Mouse (Mus musculus) MEL (cell line): ENCODE measurements around the gene Lmod2. TPM values are rescaled to one million over a fixed set of nuclear protein-coding genes. Genes with fewer than 3 reads are reported as not detected.

Experiments
- DNase-seq: peaks from one replicate; pipeline ENCODE4 v3.0.0; 2011; ENCODE audit warnings: low read depth, low spot score
- H3K27ac ChIP-seq: 2 replicates; pipeline ENCODE4 v1.5.1; 2012; ENCODE audit warnings: low read depth, mild to moderate bottlenecking, control low read depth, low read length, moderate library complexity; ENCODE audit not compliant: control insufficient read depth
- H3K27me3 ChIP-seq, 2 experiments: fragments of 150-350 bp in 1 of 2; sonication (generic) in 1 of 2; 2 replicates each; pipeline ENCODE4 v1.6.1; 2012; ENCODE audit warnings: low read length in 2 of 2, mild to moderate bottlenecking in 2 of 2, improper control_type of control experiment in 1 of 2, moderate library complexity in 1 of 2; ENCODE audit not compliant: insufficient read depth in 2 of 2, control insufficient read depth in 1 of 2
- H3K36me3 ChIP-seq, 2 experiments: 2 replicates each; pipeline ENCODE4 v1.6.1; 2012 to 2014; ENCODE audit warnings: low read length in 2 of 2, improper control_type of control experiment in 1 of 2, inconsistent platforms in 1 of 2, mild to moderate bottlenecking in 1 of 2; ENCODE audit not compliant: insufficient read depth in 2 of 2, control insufficient read depth in 1 of 2
- H3K4me1 ChIP-seq, 2 experiments: fragments of 150-350 bp in 1 of 2; sonication (generic) in 1 of 2; 2 replicates each; pipeline ENCODE4 v1.6.1; 2012; ENCODE audit warnings: low read length in 2 of 2, improper control_type of control experiment in 1 of 2, mild to moderate bottlenecking in 1 of 2; ENCODE audit not compliant: insufficient read depth in 2 of 2, control insufficient read depth in 1 of 2
- H3K4me3 ChIP-seq, 2 experiments: fragments of 150-350 bp in 1 of 2; sonication (generic) in 1 of 2; 2 replicates each; pipeline ENCODE4 v1.5.1; 2012; ENCODE audit warnings: low read depth in 2 of 2, low read length in 2 of 2, mild to moderate bottlenecking in 2 of 2, moderate library complexity in 2 of 2, control low read depth in 1 of 2, improper control_type of control experiment in 1 of 2; ENCODE audit not compliant: control insufficient read depth in 1 of 2, insufficient read depth in 1 of 2
- H3K79me2 ChIP-seq: 2 replicates; pipeline ENCODE4 v1.6.1; 2012; ENCODE audit warnings: mild to moderate bottlenecking, low read length, moderate library complexity; ENCODE audit not compliant: control insufficient read depth, poor library complexity, insufficient read depth
- H3K9ac ChIP-seq: 2 replicates; pipeline ENCODE4 v1.6.1; 2012; ENCODE audit warnings: low read depth, mild to moderate bottlenecking, control low read depth, low read length, moderate library complexity; ENCODE audit not compliant: control insufficient read depth, poor library complexity, severe bottlenecking
- H3K9me3 ChIP-seq: fragments of 150-350 bp; sonication (generic); replicated peaks from 2 replicates; pipeline ENCODE4 v1.6.1; 2012; ENCODE audit warnings: mild to moderate bottlenecking, low read length, improper control_type of control experiment, moderate library complexity; ENCODE audit not compliant: insufficient read depth
- BHLHE40 ChIP-seq: IDR thresholded peaks from 2 replicates; pipeline ENCODE4 v1.6.1; 2012; ENCODE audit warnings: low read depth, mild to moderate bottlenecking, inconsistent platforms, low read length, improper control_type of control experiment, borderline replicate concordance
- CHD2 ChIP-seq: IDR thresholded peaks from 2 replicates; pipeline ENCODE4 v1.6.1; 2011; ENCODE audit warnings: low read length, improper control_type of control experiment
- CTCF ChIP-seq, 3 experiments: IDR thresholded peaks in 2 of 3; conservative IDR thresholded peaks in 1 of 3; 2 replicates each; pipeline ENCODE4 v1.5.1; 2011 to 2012; ENCODE audit warnings: low read length in 3 of 3, low read depth in 2 of 3, mild to moderate bottlenecking in 2 of 3, improper control_type of control experiment in 1 of 3, inconsistent platforms in 1 of 3, mixed read lengths in 1 of 3, moderate library complexity in 1 of 3; ENCODE audit not compliant: control insufficient read depth in 1 of 3, insufficient read depth in 1 of 3, poor library complexity in 1 of 3, severe bottlenecking in 1 of 3
- ETS1 ChIP-seq: IDR thresholded peaks from 2 replicates; pipeline ENCODE4 v1.6.1; 2012; ENCODE audit warnings: low read depth, mild to moderate bottlenecking, inconsistent platforms, low read length, improper control_type of control experiment, moderate library complexity
- GABPA ChIP-seq: IDR thresholded peaks from 2 replicates; pipeline ENCODE4 v1.6.1; 2012; ENCODE audit warnings: low read depth, mild to moderate bottlenecking, inconsistent platforms, low read length, improper control_type of control experiment, moderate library complexity
- GATA1 ChIP-seq: IDR thresholded peaks from 2 replicates; pipeline ENCODE4 v1.6.1; 2011; ENCODE audit warnings: low read depth, low read length, improper control_type of control experiment
- KAT2A ChIP-seq: conservative IDR thresholded peaks from 2 replicates; pipeline ENCODE4 v1.6.1; 2012; ENCODE audit warnings: low read depth, low read length, improper control_type of control experiment, inconsistent platforms
- MAX ChIP-seq: IDR thresholded peaks from 2 replicates; pipeline ENCODE4 v1.6.1; 2011; ENCODE audit warnings: low read length, improper control_type of control experiment
- MXI1 ChIP-seq: IDR thresholded peaks from 2 replicates; pipeline ENCODE4 v1.6.1; 2011; ENCODE audit warnings: mild to moderate bottlenecking, low read depth, low read length, improper control_type of control experiment
- MYC ChIP-seq: IDR thresholded peaks from 2 replicates; pipeline ENCODE4 v1.6.1; 2011; ENCODE audit warnings: low read depth, mild to moderate bottlenecking, low read length, improper control_type of control experiment, moderate library complexity
- NELFE ChIP-seq: IDR thresholded peaks from 2 replicates; pipeline ENCODE4 v1.6.1; 2011; ENCODE audit warnings: low read depth, low read length, improper control_type of control experiment
- NRF1 ChIP-seq: IDR thresholded peaks from 2 replicates; pipeline ENCODE4 v1.6.1; 2014; ENCODE audit warnings: low read depth, mild to moderate bottlenecking, inconsistent platforms, low read length, improper control_type of control experiment, moderate library complexity; ENCODE audit not compliant: poor library complexity, insufficient read depth, severe bottlenecking
- POLR2A ChIP-seq, 2 experiments: IDR thresholded peaks; 2 replicates each; pipeline ENCODE4 v1.6.1; 2011 to 2012; ENCODE audit warnings: low read length in 2 of 2, mild to moderate bottlenecking in 2 of 2, control low read depth in 1 of 2, improper control_type of control experiment in 1 of 2, low read depth in 1 of 2, moderate library complexity in 1 of 2; ENCODE audit not compliant: control insufficient read depth in 1 of 2, insufficient read depth in 1 of 2, poor library complexity in 1 of 2
- POLR2AphosphoS5 ChIP-seq: IDR thresholded peaks from 2 replicates; pipeline ENCODE4 v1.6.1; 2012; ENCODE audit warnings: low read depth, borderline replicate concordance, mild to moderate bottlenecking, inconsistent platforms, low read length, moderate library complexity, mixed read lengths
- TAL1 ChIP-seq: IDR thresholded peaks from 2 replicates; pipeline ENCODE4 v1.6.1; 2012; ENCODE audit warnings: mild to moderate bottlenecking, inconsistent platforms, low read length, moderate library complexity, mixed read lengths
- TBP ChIP-seq: IDR thresholded peaks from 2 replicates; pipeline ENCODE4 v1.8.0; 2011; ENCODE audit warnings: low read depth, low read length, improper control_type of control experiment
- TCF12 ChIP-seq: IDR thresholded peaks from 2 replicates; pipeline ENCODE4 v1.6.1; 2014; ENCODE audit warnings: low read depth, mild to moderate bottlenecking, inconsistent platforms, low read length, improper control_type of control experiment, moderate library complexity
- USF1 ChIP-seq: IDR thresholded peaks from 2 replicates; pipeline ENCODE4 v1.6.1; 2014; ENCODE audit warnings: low read depth, mild to moderate bottlenecking, inconsistent platforms, low read length, improper control_type of control experiment, moderate library complexity
- ZC3H11A ChIP-seq: IDR thresholded peaks from 2 replicates; pipeline ENCODE4 v1.6.1; 2012; ENCODE audit warnings: low read depth, mild to moderate bottlenecking, inconsistent platforms, low read length, improper control_type of control experiment
- ZKSCAN1 ChIP-seq: IDR thresholded peaks from 2 replicates; pipeline ENCODE4 v1.6.1; 2012; ENCODE audit warnings: low read depth, mild to moderate bottlenecking, inconsistent platforms, low read length, improper control_type of control experiment, moderate library complexity
- polyA plus RNA-seq, 2 experiments: library from polyadenylated mRNA; stranded (reverse) in 1 of 2; unstranded in 1 of 2; fragments of >175 nt in 1 of 2; fragments of >200 nt in 1 of 2; gene quantifications; 2 replicates each; pipeline versions ENCODE4 v1.2.1 to v1.2.4; 2012; ENCODE audit warnings: low replicate concordance in 2 of 2, low read depth in 1 of 2; ENCODE audit not compliant: insufficient read length in 2 of 2, insufficient read depth in 1 of 2, missing spikeins in 1 of 2
- total RNA-seq: library from RNA; depleted of rRNA; stranded (reverse); fragments of 300-350 nt; gene quantifications from 2 replicates; pipeline ENCODE4 v1.2.3, GENCODE M21; 2012

The Lmod2 gene
- total and polyA plus RNA-seq, 3 experiments = not detected

DNA sequence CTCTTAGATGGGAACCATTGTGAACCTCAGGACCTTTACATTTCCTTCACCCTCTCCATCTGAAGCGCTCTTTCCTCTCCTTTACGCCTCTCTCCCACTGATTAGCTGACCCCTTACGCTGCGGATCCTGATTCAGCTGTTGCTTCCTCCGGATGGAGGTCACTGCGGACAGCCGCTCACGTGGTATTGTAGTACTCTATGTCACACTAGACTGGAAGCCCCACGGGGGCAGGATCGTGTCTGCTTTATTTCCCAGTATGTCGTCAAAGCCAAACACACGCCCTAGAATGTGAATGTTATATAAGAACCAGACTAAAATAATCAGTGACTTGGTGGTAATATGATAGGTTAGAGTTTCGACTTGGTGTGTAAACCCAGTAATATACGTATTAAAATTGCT is 25.1 kb upstream of the Lmod2 start:
- Histone ChIP-seq H3K79me2 (no peaks in the 10 kb centered on the region), H3K4me1 (no peaks in the 10 kb centered on the region), H3K4me3 (no peak overlapping the region), H3K27me3 (no peaks in the 10 kb centered on the region), H3K9me3 (no peaks in the 10 kb centered on the region), H3K27ac (no peak overlapping the region), H3K9ac (no peak overlapping the region), H3K36me3 (no peaks in the 10 kb centered on the region)
- DNase-seq = no peak
- TF ChIP-seq MYC = no peak
- TF ChIP-seq MXI1 = no peak
- no peak for TF ChIP-seq TAL1
- no peak for TF ChIP-seq GABPA
- no peak for TF ChIP-seq GATA1
- TF ChIP-seq POLR2AphosphoS5 = no peak
- TF ChIP-seq CHD2 = no peak
- TF ChIP-seq ZC3H11A = no peak
- TF ChIP-seq USF1 = no peak
- TF ChIP-seq TBP = no peak
- TF ChIP-seq KAT2A = no peak
- TF ChIP-seq NELFE = no peak
- TF ChIP-seq CTCF (IDR thresholded peaks at IDR 0.05 in 2 of 3, conservative IDR thresholded peaks at IDR 0.05 in 1 of 3; ENCODE audit: control insufficient read depth in 1 of 3, insufficient read depth in 1 of 3, low read depth in 2 of 3, low read length in 3 of 3, poor library complexity in 1 of 3, severe bottlenecking in 1 of 3) = no peak
- TF ChIP-seq NRF1 = no peak
- no peak for TF ChIP-seq BHLHE40
- no peak for TF ChIP-seq ETS1
- no peak for TF ChIP-seq POLR2A (IDR thresholded peaks at IDR 0.05; ENCODE audit: control insufficient read depth in 1 of 2, insufficient read depth in 1 of 2, low read depth in 1 of 2, low read length in 2 of 2, poor library complexity in 1 of 2)
- TF ChIP-seq TCF12 = no peak
- TF ChIP-seq ZKSCAN1 = no peak
- TF ChIP-seq MAX = no peak

GRCm38 (mm10) chr6:24573319-24573718 is 24.2 kb upstream of the Lmod2 start:
- no peaks in the 10 kb centered on the region for H3K27me3 ChIP-seq
- TF ChIP-seq ZC3H11A = no peak

More at GRCm38 (mm10) chr6:24573319-24573718, 24.2 kb upstream of the Lmod2 start:
- H3K36me3 ChIP-seq = no peaks in the 10 kb centered on the region
- no peaks in the 10 kb centered on the region for H3K79me2 ChIP-seq
- H3K4me3 ChIP-seq = no peak overlapping the region
- H3K27ac ChIP-seq = no peak overlapping the region
- DNase-seq = no peak
- no peak overlapping the region for H3K9ac ChIP-seq
- no peaks in the 10 kb centered on the region for H3K4me1 ChIP-seq
- no peaks in the 10 kb centered on the region for H3K9me3 ChIP-seq
